Comparison of ENCODE assay signal across 1 mouse cellular context in genomic region chr11:61337586-61337985, GRCm38 (mm10).
TF ChIP-seq lines count a peak whose summit lies in the region.

No protein-coding gene starts in this region.

TF ChIP-seq in CH12.LX, 34 proteins besides CTCF, POLR2A, EP300 and RAD21:
- no peak for TF ChIP-seq ZMIZ1 (IDR thresholded peaks at IDR 0.05; ENCODE audit: low read depth, low read length)
- TF ChIP-seq ZNF384 (IDR thresholded peaks at IDR 0.05; ENCODE audit: low read depth, low read length): no peak; the same call in 1 of the 2 replicates
- no peak for TF ChIP-seq E2F4 (IDR thresholded peaks at IDR 0.05; ENCODE audit: insufficient replicate concordance, low read depth, low read length)
- TF ChIP-seq SMC3 (IDR thresholded peaks at IDR 0.05; ENCODE audit: low read depth, low read length): peak; percentile 79
- TF ChIP-seq RCOR1 (conservative IDR thresholded peaks at IDR 0.05; ENCODE audit: low read depth, low read length): no peak
- TF ChIP-seq TCF12 (IDR thresholded peaks at IDR 0.05; ENCODE audit: low read depth, low read length): 0 out of 2 replicates have a peak, but pooled peaks have one; percentile 16
- no peak for TF ChIP-seq CHD1 (IDR thresholded peaks at IDR 0.05; ENCODE audit: low read depth, low read length)
TF ChIP-seq in CH12.LX: peak in this region for 2.
